Mouse (Mus musculus): ENCODE results near the gene Pwp2. TPM values are rescaled to one million over a fixed set of nuclear protein-coding genes. Genes with fewer than 3 reads are reported as not detected.

The Pwp2 gene
- polyA plus RNA-seq, 1 experiment from 2014 or later: 20.4 TPM

- H3K4me3 ChIP-seq: no peak overlapping the region
- ATAC-seq (ENCODE audit: insufficient number of reproducible peaks, insufficient read depth, low FRiP score, low TSS enrichment, low read depth): no peak
- WGBS: 81% methylated on average over 11 of the region's 11 CpGs
- no peaks in the 10 kb centered on the region for H3K9me3 ChIP-seq
- H3K27me3 ChIP-seq: no peaks in the 10 kb centered on the region
- H3K4me2 ChIP-seq: no peak overlapping the region
- H3K4me1 ChIP-seq: peaks cover 28% of the 10 kb centered on the region
- no peaks in the 10 kb centered on the region for H3K36me3 ChIP-seq
- peak overlapping the region; percentile 80 for H3K27ac ChIP-seq
- H3K9ac ChIP-seq: no peak overlapping the region
These were observed 45.2 kb downstream of the Pwp2 start for GRCm38 (mm10) chr10:78139572-78140250.

GRCm38 (mm10) chr10:78138812-78139523, 46.0 kb downstream of the Pwp2 start:
- 25% methylated on average over 14 of the region's 14 CpGs for WGBS
- ATAC-seq (ENCODE audit: insufficient number of reproducible peaks, insufficient read depth, low FRiP score, low TSS enrichment, low read depth): peak; percentile 48; the same call in 1 of the 2 replicates
- no peaks in the 10 kb centered on the region for H3K9me3 ChIP-seq
- no peak overlapping the region for H3K4me3 ChIP-seq
- H3K36me3 ChIP-seq: no peaks in the 10 kb centered on the region
- H3K4me1 ChIP-seq: peaks cover 34% of the 10 kb centered on the region
- H3K27ac ChIP-seq: peak overlapping the region; percentile 80
- H3K9ac ChIP-seq: no peak overlapping the region
- H3K27me3 ChIP-seq: no peaks in the 10 kb centered on the region
- peak overlapping the region; percentile 30 for H3K4me2 ChIP-seq

DNA sequence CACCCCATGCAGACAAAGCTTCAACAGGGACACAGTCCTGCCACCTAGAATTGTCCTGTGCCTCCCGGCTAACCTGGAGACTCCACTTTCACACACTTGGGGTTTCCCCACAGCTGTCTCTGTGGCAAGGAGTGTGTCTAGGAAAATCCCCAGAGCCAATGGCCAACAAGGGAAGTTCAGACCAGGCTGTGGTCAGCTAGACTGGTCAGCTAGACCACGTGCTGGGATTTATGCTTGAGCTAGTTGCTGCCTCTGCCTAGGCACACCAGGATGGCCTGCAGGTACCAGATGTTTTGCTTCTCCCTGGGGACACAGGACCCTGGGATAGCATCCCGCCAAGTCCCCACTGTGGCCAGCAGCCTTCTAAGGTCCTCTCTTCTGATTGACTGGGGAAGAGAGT, 47.8 kb downstream of the Pwp2 start:
- Histone ChIP-seq H3K4me2 (no peak overlapping the region), H3K27me3 (no peaks in the 10 kb centered on the region), H3K9ac (no peak overlapping the region), H3K4me3 (no peak overlapping the region), H3K9me3 (no peaks in the 10 kb centered on the region), H3K27ac (no peak overlapping the region), H3K4me1 (peaks cover 34% of the 10 kb centered on the region), H3K36me3 (no peaks in the 10 kb centered on the region)
- no peak for ATAC-seq (ENCODE audit: insufficient number of reproducible peaks, insufficient read depth, low FRiP score, low TSS enrichment, low read depth)
- 89% methylated on average over 3 of the region's 3 CpGs for WGBS

DNA sequence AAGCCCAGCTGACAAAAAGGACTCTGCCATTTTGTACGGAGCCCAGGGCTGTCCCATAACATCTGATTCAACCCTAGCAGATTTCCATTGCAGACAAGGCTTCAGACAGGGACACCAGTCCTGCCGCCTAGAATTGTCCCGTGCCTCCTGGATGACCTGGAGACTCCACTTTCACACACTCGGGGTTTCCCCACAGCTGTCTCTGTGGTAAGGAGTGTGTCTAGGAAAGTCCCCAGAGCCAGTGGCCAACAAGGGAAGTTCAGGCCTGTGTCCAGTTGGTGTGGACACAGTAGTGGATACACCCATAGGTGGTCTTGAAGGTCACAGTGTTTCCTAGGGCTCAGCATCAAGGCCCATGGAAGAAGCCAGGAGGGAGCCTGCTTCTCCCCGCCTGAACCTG, 49.0 kb downstream of the Pwp2 start:
- Histone ChIP-seq H3K9me3 (no peaks in the 10 kb centered on the region), H3K4me2 (no peak overlapping the region), H3K4me3 (no peak overlapping the region), H3K27me3 (no peaks in the 10 kb centered on the region), H3K36me3 (no peaks in the 10 kb centered on the region), H3K4me1 (peaks cover 36% of the 10 kb centered on the region), H3K9ac (no peak overlapping the region), H3K27ac (no peak overlapping the region)
- WGBS: 76% methylated on average over 5 of the region's 5 CpGs
- ATAC-seq (ENCODE audit: insufficient number of reproducible peaks, insufficient read depth, low FRiP score, low TSS enrichment, low read depth): no peak

GRCm38 (mm10) chr10:78134975-78135798, 49.8 kb downstream of the Pwp2 start:
- H3K36me3 ChIP-seq: no peaks in the 10 kb centered on the region
- peaks cover 44% of the 10 kb centered on the region for H3K4me1 ChIP-seq
- H3K4me2 ChIP-seq: peak overlapping the region; percentile 46
- WGBS: 10% methylated on average over 14 of the region's 14 CpGs
- H3K4me3 ChIP-seq: 0 out of 2 replicates have a peak overlapping the region, but pooled peaks have one; percentile 11
- peak overlapping the region; percentile 41; the same call in 1 of the 2 replicates for H3K9ac ChIP-seq
- ATAC-seq (ENCODE audit: insufficient number of reproducible peaks, insufficient read depth, low FRiP score, low TSS enrichment, low read depth): no peak
- no peaks in the 10 kb centered on the region for H3K9me3 ChIP-seq
- no peaks in the 10 kb centered on the region for H3K27me3 ChIP-seq
- H3K27ac ChIP-seq: 0 out of 2 replicates have a peak overlapping the region, but pooled peaks have one; percentile 8

GRCm38 (mm10) chr10:78134400-78134799, 50.5 kb downstream of the Pwp2 start:
- no peaks in the 10 kb centered on the region for H3K9me3 ChIP-seq
- H3K36me3 ChIP-seq: no peaks in the 10 kb centered on the region
- whole genome bisulfite sequencing: 60% methylated on average over 4 of the region's 4 CpGs
- no peak overlapping the region for H3K4me3 ChIP-seq
- peaks cover 45% of the 10 kb centered on the region for H3K4me1 ChIP-seq
- no peak overlapping the region for H3K27ac ChIP-seq
- H3K27me3 ChIP-seq: no peaks in the 10 kb centered on the region
- ATAC-seq (ENCODE audit: insufficient number of reproducible peaks, insufficient read depth, low FRiP score, low TSS enrichment, low read depth): no peak
- no peak overlapping the region for H3K4me2 ChIP-seq
- H3K9ac ChIP-seq: no peak overlapping the region

DNA sequence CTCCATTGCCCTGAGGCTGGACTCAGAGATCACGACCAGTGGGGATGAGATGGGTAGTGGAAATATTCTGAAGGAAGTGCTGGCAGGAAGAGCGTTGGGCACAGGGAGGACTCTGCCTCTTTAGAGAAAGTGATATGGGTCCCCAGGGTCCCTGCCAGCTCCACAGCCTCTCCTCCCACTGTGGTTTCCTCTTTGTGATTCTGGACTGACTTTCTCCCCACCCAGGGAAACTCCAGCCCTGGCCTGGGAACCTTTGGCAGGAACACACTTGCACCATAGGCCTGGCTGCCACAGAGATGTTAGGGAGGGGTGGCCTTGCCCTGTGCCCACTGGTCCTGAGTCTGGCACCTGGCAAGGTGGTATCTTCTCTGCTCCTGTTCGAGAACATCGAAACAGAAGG, 55.0 kb downstream of the Pwp2 start:
- H3K27ac ChIP-seq: peak overlapping the region; percentile 16; the same call in 1 of the 2 replicates
- peaks cover 34% of the 10 kb centered on the region for H3K4me1 ChIP-seq
- H3K27me3 ChIP-seq: no peaks in the 10 kb centered on the region
- no peak overlapping the region for H3K4me2 ChIP-seq
- H3K4me3 ChIP-seq: no peak overlapping the region
- WGBS: 72% methylated on average over 4 of the region's 4 CpGs
- no peaks in the 10 kb centered on the region for H3K36me3 ChIP-seq
- H3K9ac ChIP-seq: no peak overlapping the region
- no peak for ATAC-seq (ENCODE audit: insufficient number of reproducible peaks, insufficient read depth, low FRiP score, low TSS enrichment, low read depth)
- H3K9me3 ChIP-seq: no peaks in the 10 kb centered on the region

DNA sequence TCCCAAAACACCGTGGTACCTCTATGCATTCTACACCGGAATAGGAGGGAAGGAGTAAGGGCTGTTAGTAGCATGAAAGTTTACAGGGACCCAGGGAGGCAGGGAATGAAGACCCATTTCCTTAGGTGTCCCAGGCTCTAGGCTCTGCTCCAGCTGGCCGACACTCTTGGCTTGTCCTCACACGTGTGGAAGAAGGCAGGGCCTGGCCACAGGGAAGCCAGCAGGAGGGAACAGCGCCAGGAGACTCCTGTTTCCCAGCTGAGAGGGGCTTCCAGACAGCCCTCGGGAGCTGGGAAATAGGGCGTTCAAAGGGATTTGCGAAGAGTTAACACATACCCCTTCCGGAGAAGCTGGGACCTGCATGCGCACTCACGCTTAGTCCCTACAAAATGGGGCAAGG, 55.5 kb downstream of the Pwp2 start:
- no peak overlapping the region for H3K4me3 ChIP-seq
- peaks cover 29% of the 10 kb centered on the region for H3K4me1 ChIP-seq
- no peak overlapping the region for H3K4me2 ChIP-seq
- no peak overlapping the region for H3K9ac ChIP-seq
- WGBS: 51% methylated on average over 11 of the region's 11 CpGs
- no peak for ATAC-seq (ENCODE audit: insufficient number of reproducible peaks, insufficient read depth, low FRiP score, low TSS enrichment, low read depth)
- H3K27me3 ChIP-seq: no peaks in the 10 kb centered on the region
- no peaks in the 10 kb centered on the region for H3K36me3 ChIP-seq
- no peaks in the 10 kb centered on the region for H3K9me3 ChIP-seq
- no peak overlapping the region for H3K27ac ChIP-seq

DNA sequence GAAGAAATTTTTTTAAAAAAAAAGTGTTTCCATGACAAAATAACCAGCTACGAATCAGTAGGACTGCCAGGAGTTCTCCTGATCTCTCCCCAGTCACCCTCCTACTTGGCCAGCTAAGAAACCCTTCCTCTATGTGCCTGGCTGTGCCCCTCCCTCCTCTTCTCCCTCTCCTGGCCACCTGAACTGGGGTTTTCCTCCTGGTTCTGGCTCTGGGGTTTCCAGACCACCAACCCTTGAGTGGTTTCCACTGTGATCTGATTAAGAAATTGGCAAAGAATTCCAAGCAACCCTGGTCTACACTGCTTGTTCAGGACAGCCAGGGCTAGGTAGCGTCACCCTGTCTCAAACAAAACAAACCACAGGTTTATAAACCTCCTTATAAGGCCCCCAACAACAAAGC, 56.3 kb downstream of the Pwp2 start:
- WGBS: 82% methylated on average over 2 of the region's 2 CpGs
- Histone ChIP-seq H3K9me3 (no peaks in the 10 kb centered on the region), H3K27ac (no peak overlapping the region), H3K27me3 (no peaks in the 10 kb centered on the region), H3K4me2 (no peak overlapping the region), H3K4me1 (peaks cover 26% of the 10 kb centered on the region), H3K9ac (no peak overlapping the region), H3K36me3 (no peaks in the 10 kb centered on the region), H3K4me3 (no peak overlapping the region)
- no peak for ATAC-seq (ENCODE audit: insufficient number of reproducible peaks, insufficient read depth, low FRiP score, low TSS enrichment, low read depth)

DNA sequence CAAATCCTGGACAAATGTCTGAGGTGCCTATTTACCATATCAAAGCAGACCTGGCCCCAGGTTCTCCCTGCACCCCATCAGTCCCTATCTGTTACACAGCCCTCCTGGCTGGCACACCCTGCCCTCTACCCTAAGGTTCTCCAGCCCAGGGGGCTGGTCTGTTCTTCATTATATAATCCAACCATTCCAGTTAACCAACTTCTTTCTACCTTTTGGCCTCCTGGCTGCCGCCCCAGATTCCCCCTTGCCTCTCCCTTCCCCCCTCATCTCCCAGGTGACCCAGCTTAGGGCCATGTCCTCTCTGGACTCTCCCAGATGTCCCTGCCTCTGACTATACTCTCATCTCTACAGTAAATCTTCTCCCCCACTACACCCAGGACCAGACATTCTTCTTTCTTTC, 57.0 kb downstream of the Pwp2 start:
- no peaks in the 10 kb centered on the region for H3K36me3 ChIP-seq
- ATAC-seq (ENCODE audit: insufficient number of reproducible peaks, insufficient read depth, low FRiP score, low TSS enrichment, low read depth): no peak
- whole genome bisulfite sequencing: 38% methylated on average over 1 of the region's 1 CpGs
- no peaks in the 10 kb centered on the region for H3K9me3 ChIP-seq
- H3K27ac ChIP-seq: no peak overlapping the region
- no peaks in the 10 kb centered on the region for H3K27me3 ChIP-seq
- peaks cover 26% of the 10 kb centered on the region for H3K4me1 ChIP-seq
- no peak overlapping the region for H3K4me2 ChIP-seq
- H3K4me3 ChIP-seq: no peak overlapping the region
- H3K9ac ChIP-seq: no peak overlapping the region

DNA sequence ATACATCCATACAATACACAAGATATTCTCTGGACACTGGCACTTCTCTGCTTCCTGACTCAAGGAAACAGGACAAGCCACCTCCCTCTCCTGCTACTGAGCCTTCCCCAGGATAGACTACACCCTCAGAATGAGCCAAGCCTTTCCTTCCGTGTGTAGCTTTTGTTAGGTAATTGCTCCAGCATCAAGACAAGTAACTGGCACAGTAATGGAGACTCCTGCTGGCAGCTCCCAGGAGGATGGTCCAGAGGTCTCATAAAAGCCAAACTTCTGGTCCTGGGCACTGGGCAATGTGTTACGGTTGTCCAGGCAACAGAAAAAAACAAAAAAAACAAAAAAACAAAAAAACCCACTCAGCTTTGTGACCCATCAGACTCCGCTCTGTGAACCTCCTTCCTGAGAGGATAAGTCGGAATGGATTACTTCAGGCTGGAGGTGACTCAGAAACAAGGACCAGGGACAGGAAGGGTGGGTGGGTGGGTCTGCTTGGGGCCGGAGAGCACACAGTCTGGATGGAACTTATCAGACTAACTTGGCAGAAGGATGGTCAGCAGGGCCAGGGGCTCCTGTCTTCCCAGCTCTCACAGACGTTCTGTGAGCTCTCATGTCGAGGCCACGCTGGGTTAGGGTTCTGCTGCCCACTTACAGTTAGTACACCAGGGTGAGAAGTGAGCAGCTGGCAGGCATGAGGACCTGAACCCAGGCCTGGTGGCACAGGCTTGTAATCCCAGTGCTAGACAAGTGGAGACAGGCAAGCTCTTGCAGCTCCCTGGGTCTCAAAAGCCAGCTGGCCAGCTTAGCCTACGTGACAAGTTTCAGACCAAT, 57.7 kb downstream of the Pwp2 start:
- Histone ChIP-seq H3K36me3 (no peaks in the 10 kb centered on the region), H3K4me3 (no peak overlapping the region), H3K27me3 (no peaks in the 10 kb centered on the region), H3K4me2 (no peak overlapping the region), H3K4me1 (peaks cover 26% of the 10 kb centered on the region), H3K9me3 (no peaks in the 10 kb centered on the region), H3K27ac (no peak overlapping the region), H3K9ac (no peak overlapping the region)
- 75% methylated on average over 9 of the region's 9 CpGs for WGBS
- ATAC-seq (ENCODE audit: insufficient number of reproducible peaks, insufficient read depth, low FRiP score, low TSS enrichment, low read depth): no peak
